Mouse (Mus musculus): ENCODE data around the gene Mark2. TPM values are rescaled to one million over a fixed set of nuclear protein-coding genes. Genes with fewer than 3 reads are reported as not detected.
A peak's percentile ranks its signal among the peaks of the same experiment; 100 is the strongest.

Mark2 gene
- polyA plus RNA-seq, 1 experiment from 2014 or later, result 46.8 TPM

DNA sequence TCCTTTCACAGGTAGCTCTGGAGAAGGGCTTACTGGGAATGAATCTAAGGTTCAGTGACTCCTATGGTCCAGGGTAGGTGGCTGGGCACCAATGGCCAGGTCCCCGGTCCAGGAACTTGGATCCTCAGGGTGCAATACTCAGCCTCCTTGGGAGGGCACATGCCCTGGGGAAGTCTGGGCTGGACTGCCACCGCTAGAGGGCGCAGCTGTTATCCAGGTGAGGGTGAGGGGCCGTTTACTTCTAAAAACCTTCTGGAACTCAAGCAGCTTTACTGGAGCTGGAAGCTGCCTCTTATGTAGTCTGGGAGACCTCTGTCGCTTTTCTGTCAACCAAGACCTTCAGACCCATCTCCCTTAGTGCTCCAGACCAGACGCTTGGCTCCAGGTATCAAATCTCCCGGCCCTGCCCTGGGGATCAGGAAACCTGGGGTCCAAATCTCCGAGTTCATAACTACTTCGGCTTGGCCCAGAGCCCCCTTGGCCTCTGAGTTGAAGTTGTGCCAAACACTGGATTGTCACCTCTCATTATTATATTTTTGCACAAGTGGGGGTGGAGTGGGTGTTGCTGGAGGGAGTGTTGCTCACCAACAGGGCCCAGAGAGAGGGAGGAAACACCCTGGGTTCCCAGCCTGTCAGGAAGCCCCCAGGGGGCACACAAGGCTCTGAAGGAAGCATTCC, 77.4 kb downstream of the Mark2 start:
- no peaks in the 10 kb centered on the region for H3K36me3 ChIP-seq (ENCODE audit: control insufficient read depth, insufficient read depth, low read length)
- H3K27me3 ChIP-seq (ENCODE audit: control insufficient read depth, insufficient read depth, low read length), result no peaks in the 10 kb centered on the region
- peak overlapping the region; percentile 0; the same call in 1 of the 2 replicates for H3K27ac ChIP-seq (replicated peaks; ENCODE audit: low read depth, low read length)
- H3K9me3 ChIP-seq (ENCODE audit: control insufficient read depth, low read length), result no peaks in the 10 kb centered on the region
- no peak overlapping the region for H3K4me2 ChIP-seq (ENCODE audit: low read depth, severe bottlenecking)
- ATAC-seq (ENCODE audit: insufficient number of reproducible peaks, low FRiP score, low TSS enrichment, low read depth) (no peak), DNase-seq (ENCODE audit: low spot score) (peak; percentile 93)
- H3K9ac ChIP-seq (ENCODE audit: low read length), result no peak overlapping the region; the same call in 1 of the 2 replicates
- peaks cover 39% of the 10 kb centered on the region for H3K4me1 ChIP-seq (ENCODE audit: control insufficient read depth, insufficient read depth, low read length)
- H3K4me3 ChIP-seq (ENCODE audit: low read depth, low read length), result no peak overlapping the region
- WGBS, result 22% methylated on average over 9 of the region's 9 CpGs

- no peak overlapping the region for H3K27ac ChIP-seq (replicated peaks; ENCODE audit: low read depth, low read length)
- ATAC-seq (ENCODE audit: insufficient number of reproducible peaks, low FRiP score, low TSS enrichment, low read depth), result no peak
- no peak overlapping the region for H3K4me3 ChIP-seq (ENCODE audit: low read depth, low read length)
- no peak overlapping the region for H3K4me2 ChIP-seq (ENCODE audit: low read depth, severe bottlenecking)
- DNase-seq (ENCODE audit: low spot score), result no peak
- no peaks in the 10 kb centered on the region for H3K9me3 ChIP-seq (ENCODE audit: control insufficient read depth, low read length)
- H3K9ac ChIP-seq (ENCODE audit: low read length), result no peak overlapping the region
- 93% methylated on average over 1 of the region's 1 CpGs for WGBS
- peaks cover 36% of the 10 kb centered on the region for H3K4me1 ChIP-seq (ENCODE audit: control insufficient read depth, insufficient read depth, low read length)
- no peaks in the 10 kb centered on the region for H3K27me3 ChIP-seq (ENCODE audit: control insufficient read depth, insufficient read depth, low read length)
- H3K36me3 ChIP-seq (ENCODE audit: control insufficient read depth, insufficient read depth, low read length), result no peaks in the 10 kb centered on the region
Measured at GRCm38 (mm10) chr19:7262592-7262991, 79.1 kb downstream of the Mark2 start.

GRCm38 (mm10) chr19:7261964-7262363, 79.7 kb downstream of the Mark2 start:
- Histone ChIP-seq H3K36me3 (ENCODE audit: control insufficient read depth, insufficient read depth, low read length) (no peaks in the 10 kb centered on the region), H3K27ac (replicated peaks; ENCODE audit: low read depth, low read length) (no peak overlapping the region), H3K27me3 (ENCODE audit: control insufficient read depth, insufficient read depth, low read length) (no peaks in the 10 kb centered on the region), H3K9me3 (ENCODE audit: control insufficient read depth, low read length) (no peaks in the 10 kb centered on the region), H3K4me2 (ENCODE audit: low read depth, severe bottlenecking) (no peak overlapping the region), H3K9ac (ENCODE audit: low read length) (no peak overlapping the region), H3K4me1 (ENCODE audit: control insufficient read depth, insufficient read depth, low read length) (peaks cover 30% of the 10 kb centered on the region), H3K4me3 (ENCODE audit: low read depth, low read length) (no peak overlapping the region)
- no peak for ATAC-seq (ENCODE audit: insufficient number of reproducible peaks, low FRiP score, low TSS enrichment, low read depth)
- DNase-seq (ENCODE audit: low spot score), result no peak
- WGBS, result 92% methylated on average over 3 of the region's 3 CpGs

- ATAC-seq (ENCODE audit: insufficient number of reproducible peaks, low FRiP score, low TSS enrichment, low read depth) (no peak), DNase-seq (ENCODE audit: low spot score) (no peak)
- Histone ChIP-seq H3K36me3 (ENCODE audit: control insufficient read depth, insufficient read depth, low read length) (no peaks in the 10 kb centered on the region), H3K27ac (replicated peaks; ENCODE audit: low read depth, low read length) (no peak overlapping the region), H3K9ac (ENCODE audit: low read length) (no peak overlapping the region), H3K4me1 (ENCODE audit: control insufficient read depth, insufficient read depth, low read length) (peaks cover 25% of the 10 kb centered on the region), H3K9me3 (ENCODE audit: control insufficient read depth, low read length) (no peaks in the 10 kb centered on the region), H3K4me2 (ENCODE audit: low read depth, severe bottlenecking) (no peak overlapping the region), H3K4me3 (ENCODE audit: low read depth, low read length) (no peak overlapping the region), H3K27me3 (ENCODE audit: control insufficient read depth, insufficient read depth, low read length) (no peaks in the 10 kb centered on the region)
- 96% methylated on average over 1 of the region's 1 CpGs for WGBS
Measured at GRCm38 (mm10) chr19:7261476-7261875, 80.2 kb downstream of the Mark2 start.

- Histone ChIP-seq H3K9me3 (ENCODE audit: control insufficient read depth, low read length) (no peaks in the 10 kb centered on the region; the same call in 1 of the 2 replicates), H3K4me2 (ENCODE audit: low read depth, severe bottlenecking) (no peak overlapping the region), H3K36me3 (ENCODE audit: control insufficient read depth, insufficient read depth, low read length) (no peaks in the 10 kb centered on the region), H3K9ac (ENCODE audit: low read length) (no peak overlapping the region), H3K27ac (replicated peaks; ENCODE audit: low read depth, low read length) (no peak overlapping the region), H3K4me3 (ENCODE audit: low read depth, low read length) (no peak overlapping the region), H3K27me3 (ENCODE audit: control insufficient read depth, insufficient read depth, low read length) (no peaks in the 10 kb centered on the region), H3K4me1 (ENCODE audit: control insufficient read depth, insufficient read depth, low read length) (no peaks in the 10 kb centered on the region)
- WGBS, result 84% methylated on average over 5 of the region's 5 CpGs
- ATAC-seq (ENCODE audit: insufficient number of reproducible peaks, low FRiP score, low TSS enrichment, low read depth) (no peak), DNase-seq (ENCODE audit: low spot score) (no peak)
Measured at GRCm38 (mm10) chr19:7257881-7258280, 83.8 kb downstream of the Mark2 start.

DNA sequence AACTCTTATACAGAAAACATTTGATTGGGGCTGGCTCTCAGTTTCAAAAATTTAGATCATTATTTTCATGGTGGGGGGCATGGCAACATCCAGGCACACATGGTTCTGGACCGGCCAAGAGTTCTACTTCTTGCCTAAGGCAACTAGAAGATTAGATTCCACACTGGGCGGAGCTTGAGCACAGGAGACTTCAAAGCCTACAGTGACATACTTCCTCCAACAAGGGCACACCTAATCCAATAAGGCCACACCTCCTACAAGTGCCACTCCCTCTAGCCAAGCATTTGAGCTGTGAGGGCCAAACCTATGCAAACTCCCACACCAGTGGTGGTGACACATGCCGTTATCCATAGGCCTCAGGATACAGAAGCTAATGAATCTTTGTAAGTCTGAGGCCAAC, 95.6 kb downstream of the Mark2 start:
- no peaks in the 10 kb centered on the region for H3K27me3 ChIP-seq (ENCODE audit: control insufficient read depth, insufficient read depth, low read length)

GRCm38 (mm10) chr19:7240782-7241690, 100.6 kb downstream of the Mark2 start, which contains the start of gene Naa40:
Naa40 (minus strand) TSS chr19:7241183.
- Histone ChIP-seq H3K4me1 (ENCODE audit: control insufficient read depth, insufficient read depth, low read length) (peaks cover 7% of the 10 kb centered on the region; the same call in 1 of the 2 replicates), H3K4me3 (ENCODE audit: low read depth, low read length) (peak within 1 kb of the TSS; percentile 72), H3K27me3 (ENCODE audit: control insufficient read depth, insufficient read depth, low read length) (no peaks in the 10 kb centered on the region)

More for the DNA sequence above, 95.6 kb downstream of the Mark2 start:
- no peak overlapping the region for H3K27ac ChIP-seq (replicated peaks; ENCODE audit: low read depth, low read length)
- H3K36me3 ChIP-seq (ENCODE audit: control insufficient read depth, insufficient read depth, low read length), result no peaks in the 10 kb centered on the region
- H3K4me3 ChIP-seq (ENCODE audit: low read depth, low read length), result no peak overlapping the region
- DNase-seq (ENCODE audit: low spot score) (no peak), ATAC-seq (ENCODE audit: insufficient number of reproducible peaks, low FRiP score, low TSS enrichment, low read depth) (no peak)
- no peak overlapping the region for H3K9ac ChIP-seq (ENCODE audit: low read length)
- H3K4me2 ChIP-seq (ENCODE audit: low read depth, severe bottlenecking), result no peak overlapping the region
- 74% methylated on average over 3 of the region's 3 CpGs for WGBS
- H3K9me3 ChIP-seq (ENCODE audit: control insufficient read depth, low read length), result no peaks in the 10 kb centered on the region
- no peaks in the 10 kb centered on the region for H3K4me1 ChIP-seq (ENCODE audit: control insufficient read depth, insufficient read depth, low read length)

GRCm38 (mm10) chr19:7240291-7240690, 101.4 kb downstream of the Mark2 start:
- no peaks in the 10 kb centered on the region for H3K27me3 ChIP-seq (ENCODE audit: control insufficient read depth, insufficient read depth, low read length)
- 4% methylated on average over 13 of the region's 13 CpGs for WGBS
- peak; percentile 40 for DNase-seq (ENCODE audit: low spot score)
- peak overlapping the region; percentile 72 for H3K4me3 ChIP-seq (ENCODE audit: low read depth, low read length)
- H3K4me1 ChIP-seq (ENCODE audit: control insufficient read depth, insufficient read depth, low read length), result peaks cover 7% of the 10 kb centered on the region; the same call in 1 of the 2 replicates
- peak overlapping the region; percentile 76; the same call in 1 of the 2 replicates for H3K27ac ChIP-seq (replicated peaks; ENCODE audit: low read depth, low read length)
- peak overlapping the region; percentile 97 for H3K4me2 ChIP-seq (ENCODE audit: low read depth, severe bottlenecking)
- peak; percentile 13; the same call in 1 of the 2 replicates for ATAC-seq (ENCODE audit: insufficient number of reproducible peaks, low FRiP score, low TSS enrichment, low read depth)
- H3K9me3 ChIP-seq (ENCODE audit: control insufficient read depth, low read length), result no peaks in the 10 kb centered on the region
- H3K9ac ChIP-seq (ENCODE audit: low read length), result peak overlapping the region; percentile 71
- H3K36me3 ChIP-seq (ENCODE audit: control insufficient read depth, insufficient read depth, low read length), result no peaks in the 10 kb centered on the region; the same call in 1 of the 2 replicates

More at GRCm38 (mm10) chr19:7240782-7241690, 100.6 kb downstream of the Mark2 start, which contains the start of gene Naa40:
- H3K4me2 ChIP-seq (ENCODE audit: low read depth, severe bottlenecking), result peak within 1 kb of the TSS; percentile 97
- H3K36me3 ChIP-seq (ENCODE audit: control insufficient read depth, insufficient read depth, low read length), result no peaks in the 10 kb centered on the region; the same call in 1 of the 2 replicates
- ATAC-seq (ENCODE audit: insufficient number of reproducible peaks, low FRiP score, low TSS enrichment, low read depth) (peak; percentile 93), DNase-seq (ENCODE audit: low spot score) (peak; percentile 97)
- peak within 1 kb of the TSS; percentile 76 for H3K27ac ChIP-seq (replicated peaks; ENCODE audit: low read depth, low read length)
- under 1% methylated on average over 76 of the region's 80 CpGs for WGBS
- H3K9me3 ChIP-seq (ENCODE audit: control insufficient read depth, low read length), result no peaks in the 10 kb centered on the region
- H3K9ac ChIP-seq (ENCODE audit: low read length), result peak within 1 kb of the TSS; percentile 71
